In the genomic region with DNA sequence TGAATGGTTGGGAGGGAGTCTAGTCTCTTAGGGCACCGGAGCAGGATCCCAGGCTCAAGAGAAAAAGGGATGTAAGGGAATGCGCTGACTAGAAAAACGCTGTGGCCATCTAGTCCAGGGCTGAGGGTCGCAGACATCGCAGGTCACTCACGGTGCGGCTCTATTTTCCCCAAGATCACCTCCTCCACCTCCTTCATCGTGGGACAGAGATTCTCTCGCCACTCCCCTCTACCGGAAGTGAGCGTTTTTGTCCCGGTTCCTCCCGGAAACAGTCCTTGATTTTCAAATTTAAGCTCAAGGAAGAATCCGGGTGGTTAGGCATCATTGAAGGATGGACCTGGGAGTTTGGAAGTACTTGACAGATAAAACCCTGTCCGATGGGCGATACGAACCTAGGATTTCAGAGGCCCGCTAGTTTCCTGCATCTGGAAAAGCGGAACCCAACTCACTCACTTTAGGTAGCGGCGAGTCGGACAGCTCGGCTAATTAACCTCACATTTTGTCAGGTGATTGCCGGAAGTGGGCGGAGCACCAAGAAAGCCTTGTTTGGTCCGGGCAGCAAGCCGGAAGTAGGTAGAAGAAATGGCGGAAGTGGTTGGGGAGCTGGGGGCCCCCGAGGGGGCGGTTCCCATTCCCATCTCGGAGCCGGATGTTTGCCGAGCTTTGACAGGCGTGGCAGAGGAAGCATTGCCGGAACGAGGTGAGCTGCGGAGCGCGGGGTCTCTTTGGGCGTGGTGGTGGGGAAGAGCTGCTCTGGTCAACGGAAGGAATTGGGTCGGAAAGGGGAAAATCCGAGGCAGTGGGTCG, we compare ENCODE assay signal across 8 mouse cellular contexts. TPM values are rescaled to one million over a fixed set of nuclear protein-coding genes. Genes with fewer than 3 reads are reported as not detected.
DNase-seq lines count a peak whose midpoint lies in the region; ATAC-seq and TF ChIP-seq lines count a peak whose summit lies in the region.

A gene (minus strand): TSS at position 239 of the 807 bp plus-strand sequence.
A gene (plus strand): TSS at position 308 of the 807 bp plus-strand sequence.

- H3K36me3 ChIP-seq in CH12.LX (replicated peaks in 1 of 2; ENCODE audit: control insufficient read depth in 1 of 2, insufficient read depth in 1 of 2, low read length in 1 of 2): peaks cover 43 to 64% of the 10 kb centered on the region in 2 experiments
- peaks cover 18% of the 10 kb centered on the region for H3K36me3 ChIP-seq in forebrain, embryonic 11.5 days (ENCODE audit: control insufficient read depth, insufficient read depth, low read length)
- peaks cover 35% of the 10 kb centered on the region for H3K36me3 ChIP-seq in heart, embryonic 16.5 days (ENCODE audit: control insufficient read depth, insufficient read depth)
- peaks cover 59% of the 10 kb centered on the region for H3K36me3 ChIP-seq in liver, embryonic 15.5 days (replicated peaks)
- peaks cover 47% of the 10 kb centered on the region for H3K36me3 ChIP-seq in neural tube, embryonic 12.5 days

- DNase-seq in CH12.LX (ENCODE audit: extremely low read depth): peak; percentile 100
- DNase-seq in c-Kit-positive CD71-positive TER-119-negative erythroid progenitor cells, embryonic 14.5 days (ENCODE audit: low read depth): peak; percentile 99
- DNase-seq in forebrain, embryonic 11.5 days (ENCODE audit: low spot score): peak; percentile 98
- DNase-seq in kidney, postnatal 36 days: peak; percentile 99
- peak; percentile 99 for DNase-seq in telencephalon, adult 2 months (ENCODE audit: low read depth, low spot score)

- peak; percentile 77 for TF ChIP-seq POLR2A in CH12.LX (IDR thresholded peaks at IDR 0.05; ENCODE audit: low read depth, low read length)

- no peaks in the 10 kb centered on the region for H3K9me3 ChIP-seq in CH12.LX (replicated peaks; ENCODE audit: low read length)
- no peaks in the 10 kb centered on the region for H3K9me3 ChIP-seq in forebrain, embryonic 11.5 days (ENCODE audit: control insufficient read depth, low read length)
- H3K9me3 ChIP-seq in heart, embryonic 16.5 days (replicated peaks; ENCODE audit: control insufficient read depth, low read length): no peaks in the 10 kb centered on the region
- no peaks in the 10 kb centered on the region for H3K9me3 ChIP-seq in liver, embryonic 15.5 days (replicated peaks)
- no peaks in the 10 kb centered on the region for H3K9me3 ChIP-seq in neural tube, embryonic 12.5 days

- peak within 1 kb of the TSS; percentile 98 for H3K9ac ChIP-seq in CH12.LX (ENCODE audit: insufficient read depth, low read depth)
- peak within 1 kb of the TSS; percentile 71 for H3K9ac ChIP-seq in forebrain, embryonic 11.5 days (ENCODE audit: low read length)
- H3K9ac ChIP-seq in heart, embryonic 16.5 days (ENCODE audit: low read length): peak within 1 kb of the TSS; percentile 82
- peak within 1 kb of the TSS; percentile 67 for H3K9ac ChIP-seq in liver, embryonic 15.5 days
- H3K9ac ChIP-seq in neural tube, embryonic 12.5 days: peak within 1 kb of the TSS; percentile 93

- H3K4me1 ChIP-seq in CH12.LX (ENCODE audit: control insufficient read depth in 1 of 2, insufficient read depth in 2 of 2): peaks cover 2 to 25% of the 10 kb centered on the region in 2 experiments; a peak in 3 of 4 replicates
- H3K4me1 ChIP-seq in forebrain, embryonic 11.5 days (replicated peaks; ENCODE audit: control insufficient read depth, insufficient read depth, low read length): no peaks in the 10 kb centered on the region
- peaks cover 36% of the 10 kb centered on the region for H3K4me1 ChIP-seq in heart, embryonic 16.5 days (ENCODE audit: control insufficient read depth, insufficient read depth, low read length)
- H3K4me1 ChIP-seq in liver, embryonic 15.5 days (replicated peaks): peaks cover 43% of the 10 kb centered on the region
- H3K4me1 ChIP-seq in neural tube, embryonic 12.5 days: peaks cover 28% of the 10 kb centered on the region

- dilution Hi-C loops in CH12.LX (cut with MboI; ENCODE audit: extremely low pct_ligation_motif_present, extremely low pct_unique_long_range_greater_than_20kb, low sequenced_read_pairs): no loop called here

- in situ Hi-C loops in CH12.LX (cut with MboI; ENCODE audit: low pct_ligation_motif_present, low pct_unique_long_range_greater_than_20kb, low sequenced_read_pairs): no loop called here

- ATAC-seq in forebrain, embryonic 11.5 days (replicated peaks; ENCODE audit: low FRiP score): peak; percentile 94
- ATAC-seq in heart, embryonic 16.5 days (replicated peaks; ENCODE audit: extremely low read depth, insufficient read depth, low FRiP score): peak; percentile 84
- peak; percentile 90 for ATAC-seq in liver, embryonic 15.5 days (ENCODE audit: insufficient read depth)
- ATAC-seq in neural tube, embryonic 12.5 days (ENCODE audit: low FRiP score, low read depth): peak; percentile 94

- H3K79me2 ChIP-seq in CH12.LX (replicated peaks; ENCODE audit: control insufficient read depth, extremely low read depth, insufficient read depth, poor library complexity, severe bottlenecking): peaks cover 27% of the 10 kb centered on the region

- WGBS in forebrain, embryonic 11.5 days: under 1% methylated on average over 44 of the region's 44 CpGs
- under 1% methylated on average over 44 of the region's 44 CpGs for WGBS in heart, embryonic 16.5 days
- WGBS in liver, embryonic 15.5 days (ENCODE audit: insufficient replicate concordance): under 1% methylated on average over 44 of the region's 44 CpGs
- under 1% methylated on average over 44 of the region's 44 CpGs for WGBS in neural tube, embryonic 12.5 days

- H3K27ac ChIP-seq in CH12.LX (ENCODE audit: insufficient read depth, low read depth): peak within 1 kb of the TSS; percentile 44
- H3K27ac ChIP-seq in forebrain, embryonic 11.5 days (ENCODE audit: low read depth, low read length): peak within 1 kb of the TSS; percentile 55
- peak within 1 kb of the TSS; percentile 86 for H3K27ac ChIP-seq in heart, embryonic 16.5 days (ENCODE audit: low read length)
- peak within 1 kb of the TSS; percentile 84 for H3K27ac ChIP-seq in liver, embryonic 15.5 days (replicated peaks)
- 0 out of 2 replicates have a peak within 1 kb of the TSS, but pooled peaks have one; percentile 33 for H3K27ac ChIP-seq in neural tube, embryonic 12.5 days

- TF ChIP-seq CTCF in CH12.LX (conservative IDR thresholded peaks at IDR 0.05 in 1 of 2, IDR thresholded peaks at IDR 0.05 in 1 of 2; ENCODE audit: low read depth in 2 of 2, low read length in 2 of 2): no peak

- TF ChIP-seq RAD21 in CH12.LX (IDR thresholded peaks at IDR 0.05; ENCODE audit: low read depth, low read length): no peak

- H3K27me3 ChIP-seq in CH12.LX (replicated peaks): no peaks in the 10 kb centered on the region
- no peaks in the 10 kb centered on the region for H3K27me3 ChIP-seq in forebrain, embryonic 11.5 days (ENCODE audit: control insufficient read depth, insufficient read depth, low read length)
- no peaks in the 10 kb centered on the region for H3K27me3 ChIP-seq in heart, embryonic 16.5 days (ENCODE audit: control insufficient read depth, insufficient read depth, low read length)
- H3K27me3 ChIP-seq in liver, embryonic 15.5 days: no peaks in the 10 kb centered on the region
- no peaks in the 10 kb centered on the region for H3K27me3 ChIP-seq in neural tube, embryonic 12.5 days (replicated peaks)

- peak within 1 kb of the TSS; percentile 95 to 99 (median 98) for H3K4me3 ChIP-seq in CH12.LX (replicated peaks in 1 of 3; ENCODE audit: low read depth in 2 of 3, low read length in 2 of 3, poor library complexity in 1 of 3)
- H3K4me3 ChIP-seq in forebrain, embryonic 11.5 days (ENCODE audit: low read depth, low read length): peak within 1 kb of the TSS; percentile 58
- peak within 1 kb of the TSS; percentile 61 for H3K4me3 ChIP-seq in heart, embryonic 16.5 days (ENCODE audit: low read length)
- H3K4me3 ChIP-seq in liver, embryonic 15.5 days (replicated peaks): peak within 1 kb of the TSS; percentile 71
- H3K4me3 ChIP-seq in neural tube, embryonic 12.5 days: peak within 1 kb of the TSS; percentile 87

- no peak for TF ChIP-seq EP300 in CH12.LX (IDR thresholded peaks at IDR 0.05; ENCODE audit: low read length)

- peak within 1 kb of the TSS; percentile 82 for H3K4me2 ChIP-seq in CH12.LX (ENCODE audit: insufficient read depth, low read depth, poor library complexity, severe bottlenecking)
- H3K4me2 ChIP-seq in forebrain, embryonic 11.5 days (ENCODE audit: low read depth, low read length, severe bottlenecking): peak within 1 kb of the TSS; percentile 85
- H3K4me2 ChIP-seq in heart, embryonic 16.5 days (ENCODE audit: low read depth, low read length): peak within 1 kb of the TSS; percentile 91
- peak within 1 kb of the TSS; percentile 86 for H3K4me2 ChIP-seq in liver, embryonic 15.5 days
- H3K4me2 ChIP-seq in neural tube, embryonic 12.5 days (replicated peaks): peak within 1 kb of the TSS; percentile 96

TF ChIP-seq in CH12.LX, 34 proteins besides CTCF, POLR2A, EP300 and RAD21 (continues in another document):
- TF ChIP-seq GABPA (IDR thresholded peaks at IDR 0.05; ENCODE audit: insufficient replicate concordance, low read depth, low read length) (no peak; the same call in 1 of the 2 replicates), TCF12 (IDR thresholded peaks at IDR 0.05; ENCODE audit: low read depth, low read length) (peak; percentile 82), KAT2A (IDR thresholded peaks at IDR 0.05; ENCODE audit: insufficient replicate concordance, low read length) (peak; percentile 94), ETS1 (conservative IDR thresholded peaks at IDR 0.05; ENCODE audit: low read depth, low read length) (peak; percentile 76), UBTF (IDR thresholded peaks at IDR 0.05; ENCODE audit: low read depth, low read length) (0 out of 2 replicates have a peak, but pooled peaks have one; percentile 51), MAX (IDR thresholded peaks at IDR 0.05; ENCODE audit: low read length) (peak; percentile 86)

RNA-seq across cellular contexts. Expression of the first gene that starts in this region (rescaled TPM):
- 8.1 and 8.3 TPM in 2 replicates for total RNA-seq in CH12.LX (2012; rRNA removed)
- 8.8 and 9.2 TPM in 2 replicates for total RNA-seq in CH12.LX (2014; rRNA removed)
- polyA plus RNA-seq in CH12.LX (2012; ENCODE audit: insufficient read length, low read depth): 16.0 and 17.1 TPM in 2 replicates
- polyA plus RNA-seq in forebrain, embryonic 11.5 days (2014; fragmentation: Nextera tagmentation; extraction: Ambion mirVana): 8.4 and 9.8 TPM in 2 replicates
- polyA plus RNA-seq in heart, embryonic 16.5 days (2015; fragmentation: Nextera tagmentation; extraction: Ambion mirVana): 7.2 and 7.9 TPM in 2 replicates
- polyA plus RNA-seq in liver, embryonic 15.5 days (2015; fragmentation: Nextera tagmentation; extraction: Ambion mirVana): 2.8 and 2.9 TPM in 2 replicates
- 11.5 and 14.3 TPM in 2 replicates for polyA plus RNA-seq in neural tube, embryonic 12.5 days (2016; fragmentation: Nextera tagmentation; extraction: Ambion mirVana)

RNA-seq across cellular contexts. Expression of the second gene that starts in this region (rescaled TPM):
- total RNA-seq in CH12.LX (2012; rRNA removed) (15.6 and 20.6 TPM in 2 replicates), CH12.LX (2014; rRNA removed) (19.7 and 22.4 TPM in 2 replicates)
- polyA plus RNA-seq in CH12.LX (2012; ENCODE audit: insufficient read length, low read depth): 30.2 and 35.4 TPM in 2 replicates
- 70.7 and 79.1 TPM in 2 replicates for polyA plus RNA-seq in forebrain, embryonic 11.5 days (2014; fragmentation: Nextera tagmentation; extraction: Ambion mirVana)
- 120 and 122 TPM in 2 replicates for polyA plus RNA-seq in heart, embryonic 16.5 days (2015; fragmentation: Nextera tagmentation; extraction: Ambion mirVana)
- 42.5 and 43.7 TPM in 2 replicates for polyA plus RNA-seq in liver, embryonic 15.5 days (2015; fragmentation: Nextera tagmentation; extraction: Ambion mirVana)
- polyA plus RNA-seq in neural tube, embryonic 12.5 days (2016; fragmentation: Nextera tagmentation; extraction: Ambion mirVana): 85.8 and 91.8 TPM in 2 replicates

Comparison
In these comparisons a context has a peak if more than half of its experiments do, and no peak if none do; other contexts are left out.
1. Peak in every context shown above with its lines: DNase-seq, ATAC-seq, H3K4me3 ChIP-seq and H3K27ac ChIP-seq.
2. H3K27ac ChIP-seq: peak in every context shown above with its lines; median percentile 86 in heart, embryonic 16.5 days; 84 in liver, embryonic 15.5 days; 55 in forebrain, embryonic 11.5 days; 44 in CH12.LX; 33 in neural tube, embryonic 12.5 days.